Mouse (Mus musculus): ENCODE measurements around the gene Mlph. TPM values are rescaled to one million over a fixed set of nuclear protein-coding genes. Genes with fewer than 3 reads are reported as not detected.

Gene Mlph
- 1.3 TPM in 1 of 2 replicates, not detected in the other for total RNA-seq (2017)

DNA sequence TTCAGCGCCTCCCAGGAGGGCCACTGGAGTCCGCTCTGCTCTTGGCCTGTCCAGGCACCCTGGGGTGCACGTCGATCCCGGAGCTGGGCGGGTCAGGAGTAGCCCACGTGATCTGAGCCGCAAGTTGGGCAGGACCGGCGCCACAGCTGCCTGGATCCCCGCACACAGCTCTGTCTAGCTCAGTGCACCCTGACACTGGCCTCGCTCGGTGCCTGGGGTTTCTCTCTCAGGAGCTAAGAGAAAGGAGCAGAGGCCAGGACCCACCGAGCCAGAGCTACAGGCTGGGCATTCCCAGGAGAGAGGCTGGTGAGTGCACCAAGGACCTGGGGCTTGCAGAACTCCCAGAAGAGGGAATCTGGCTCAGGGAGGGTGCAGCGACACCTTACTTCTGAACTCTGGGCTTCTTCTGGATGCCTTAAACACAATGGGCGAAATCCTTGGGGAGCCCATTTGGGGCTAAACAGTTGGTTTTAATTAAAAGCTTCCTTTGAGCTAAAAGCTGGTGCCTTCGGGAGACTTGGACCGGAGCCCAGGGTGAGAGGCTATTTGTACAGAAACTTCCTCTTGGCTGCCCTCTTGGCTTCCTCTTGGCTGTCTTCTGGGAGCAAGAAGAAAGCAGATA is at the start of gene Mlph:
Gene Mlph (plus strand): TSS at position 138 of the 622 bp plus-strand sequence.
- peak; percentile 69 for ATAC-seq (replicated peaks; ENCODE audit: low read depth, poor library complexity, severe bottlenecking)

DNA sequence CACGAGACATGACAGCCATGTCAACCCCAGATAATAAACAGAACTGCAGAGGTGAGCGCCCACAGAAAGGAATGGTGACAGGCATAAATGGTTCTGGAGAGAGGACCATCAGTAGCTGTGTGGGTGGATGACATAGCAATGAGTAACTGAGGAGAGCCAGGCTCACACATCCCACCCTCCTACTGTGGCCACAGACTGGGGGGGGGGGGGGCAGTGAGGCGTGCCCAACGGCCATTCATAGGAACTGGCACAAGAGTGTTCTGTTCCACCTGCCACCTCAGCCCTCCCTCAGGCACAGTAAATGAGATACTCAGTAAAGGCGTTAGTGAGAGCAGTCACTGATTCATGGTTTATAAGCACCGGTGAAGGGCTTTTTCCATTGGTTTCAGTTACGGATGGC is 48.2 kb upstream of the Mlph start:
- ATAC-seq (replicated peaks; ENCODE audit: low read depth, poor library complexity, severe bottlenecking) = no peak

DNA sequence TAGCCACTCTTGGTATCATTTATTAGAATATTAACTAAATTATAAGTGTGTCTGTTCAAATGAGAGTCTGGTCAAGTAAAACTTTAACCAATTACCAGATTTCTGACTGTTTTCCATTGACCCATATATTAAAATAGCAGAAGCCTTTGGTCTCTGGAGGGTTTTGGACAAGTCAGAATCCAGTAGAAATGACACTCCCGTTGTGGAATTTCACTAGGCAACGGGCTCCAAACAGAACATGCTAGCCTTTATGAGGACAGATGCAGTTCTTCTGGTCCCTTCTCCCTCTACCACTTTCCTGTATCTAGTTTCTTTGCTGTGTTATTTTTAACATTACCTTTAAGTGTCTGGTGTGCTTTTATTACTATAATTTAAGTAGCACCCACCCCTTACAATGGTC is 44.3 kb upstream of the Mlph start:
- no peak for ATAC-seq (replicated peaks; ENCODE audit: low read depth, poor library complexity, severe bottlenecking)

DNA sequence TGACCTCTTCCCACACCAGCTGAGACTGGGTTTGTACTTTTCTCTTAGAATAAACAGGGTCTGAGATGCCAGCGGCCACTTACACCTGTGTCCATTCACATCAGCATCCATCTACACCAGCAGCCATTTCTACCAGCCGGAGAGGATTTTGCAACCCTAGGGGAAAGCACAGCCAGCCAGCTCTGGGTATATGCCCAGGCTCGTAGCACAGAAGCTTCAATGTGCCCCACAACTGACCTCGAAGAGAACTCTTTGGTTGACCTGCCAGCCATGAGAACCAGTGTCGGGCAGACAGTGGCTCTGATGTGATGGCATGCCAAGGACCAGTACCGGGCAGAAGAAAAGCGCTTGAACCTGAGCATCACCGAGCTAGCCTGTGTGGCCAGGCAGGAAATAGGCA is 39.5 kb upstream of the Mlph start:
- no peak for ATAC-seq (replicated peaks; ENCODE audit: low read depth, poor library complexity, severe bottlenecking)

DNA sequence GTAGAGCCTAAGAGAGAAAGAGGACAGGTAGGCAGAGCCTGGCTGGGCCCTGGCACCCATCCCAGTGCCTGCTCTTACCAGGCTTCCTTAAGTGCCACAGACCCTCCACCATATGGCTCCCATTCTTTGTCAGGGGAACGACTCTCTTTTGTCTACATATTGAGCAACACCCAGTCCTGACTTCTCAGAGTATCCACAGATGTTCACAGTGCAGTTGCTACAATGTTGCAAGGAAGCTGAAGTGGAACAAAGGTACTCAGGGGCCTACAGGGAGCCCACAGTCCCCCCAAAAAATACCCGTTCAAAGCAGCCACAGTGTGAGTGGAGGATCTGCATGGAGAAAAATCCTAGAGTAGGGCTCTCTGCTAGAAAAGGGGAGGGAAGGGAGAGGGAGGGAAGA is 38.9 kb upstream of the Mlph start:
- ATAC-seq (replicated peaks; ENCODE audit: low read depth, poor library complexity, severe bottlenecking) = no peak

DNA sequence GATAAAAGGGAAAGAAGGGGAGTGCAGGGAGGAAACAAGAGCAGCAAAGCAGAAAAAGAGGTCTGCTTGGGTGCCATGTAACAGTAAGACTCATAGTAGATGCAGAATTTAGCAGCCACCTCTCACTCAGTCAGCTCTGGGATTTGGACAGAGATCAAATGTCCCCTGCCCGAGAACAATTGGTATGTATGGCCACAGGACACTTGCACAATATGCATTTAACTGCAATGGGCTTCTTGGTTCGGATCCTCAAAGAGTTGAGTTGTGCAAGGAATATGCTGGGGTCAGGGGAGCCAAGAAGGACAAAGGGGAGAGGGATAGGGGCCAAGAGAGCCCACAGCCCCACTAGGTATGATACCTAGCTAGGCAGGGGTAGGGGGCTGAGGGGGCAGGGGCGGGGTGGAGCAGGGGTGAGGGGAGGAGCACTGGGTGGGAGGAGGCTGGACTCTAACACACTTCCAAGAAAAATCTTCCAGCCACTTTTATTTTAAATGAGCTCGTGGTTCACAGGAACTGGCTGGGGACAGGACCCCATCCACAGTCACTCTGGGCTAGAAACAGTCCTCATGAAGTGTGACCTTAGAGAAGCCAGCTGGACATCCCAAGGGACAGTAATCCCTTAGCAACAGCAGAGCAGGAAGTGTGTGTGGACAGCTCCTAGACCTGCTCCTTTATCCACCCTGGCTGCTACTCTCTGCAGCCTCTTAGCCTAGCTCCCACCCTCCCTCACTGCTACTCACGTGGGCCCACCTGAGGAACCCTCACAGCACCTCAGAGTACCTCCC is 38.2 kb upstream of the Mlph start:
- ATAC-seq (replicated peaks; ENCODE audit: low read depth, poor library complexity, severe bottlenecking) = no peak

DNA sequence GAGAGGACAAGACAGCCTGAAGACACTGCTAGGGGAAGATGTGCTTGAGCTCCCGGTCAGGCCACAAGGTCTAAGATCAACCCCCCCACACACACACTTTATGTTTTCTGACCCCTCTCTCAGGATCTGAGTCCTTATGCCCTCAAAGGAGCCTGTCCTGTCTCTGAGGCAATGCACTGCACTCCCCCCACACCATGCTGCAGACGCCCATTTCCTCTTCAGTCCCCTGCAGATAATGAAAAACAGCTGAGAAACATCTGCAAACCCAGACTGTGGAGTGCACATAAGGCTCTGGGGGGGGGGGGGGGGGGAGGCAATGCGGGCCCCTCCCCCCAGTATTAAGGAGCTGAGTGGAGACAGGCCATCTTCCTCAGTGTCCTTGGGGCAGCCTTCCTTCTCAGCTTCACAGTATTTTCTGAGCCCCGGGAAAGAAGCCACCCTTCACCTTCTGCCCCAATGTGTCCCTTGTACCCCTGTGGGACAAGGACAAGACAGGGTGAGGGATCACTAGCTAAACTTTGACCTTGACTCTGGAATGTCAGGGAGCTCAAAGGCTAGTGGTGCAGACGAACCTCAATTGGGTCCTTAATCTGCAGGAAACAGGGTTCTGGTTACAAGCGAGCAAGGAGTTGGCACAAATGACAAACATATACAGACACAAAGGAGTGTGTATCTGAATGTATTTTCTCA is 29.0 kb upstream of the Mlph start:
- no peak for ATAC-seq (replicated peaks; ENCODE audit: low read depth, poor library complexity, severe bottlenecking)

DNA sequence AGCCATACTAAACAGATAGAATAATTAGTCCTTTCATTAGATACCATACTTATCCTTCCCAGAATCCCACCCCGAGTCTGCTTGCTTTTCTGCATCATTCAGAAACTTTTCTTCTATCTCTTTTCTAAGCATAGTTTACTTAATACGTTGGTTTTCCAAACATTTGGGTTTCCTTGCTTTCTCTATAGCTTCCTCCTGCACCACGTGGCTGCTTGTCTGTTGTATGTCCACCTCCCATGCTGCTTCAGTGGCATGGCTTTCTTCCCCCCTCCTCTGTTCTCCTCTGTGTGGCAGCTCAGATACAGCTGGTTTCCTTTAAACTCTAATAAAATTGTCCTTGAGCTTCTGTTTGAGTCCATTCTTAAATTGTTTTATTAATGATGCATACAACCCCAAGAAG is 20.4 kb upstream of the Mlph start:
- ATAC-seq (replicated peaks; ENCODE audit: low read depth, poor library complexity, severe bottlenecking) = no peak

DNA sequence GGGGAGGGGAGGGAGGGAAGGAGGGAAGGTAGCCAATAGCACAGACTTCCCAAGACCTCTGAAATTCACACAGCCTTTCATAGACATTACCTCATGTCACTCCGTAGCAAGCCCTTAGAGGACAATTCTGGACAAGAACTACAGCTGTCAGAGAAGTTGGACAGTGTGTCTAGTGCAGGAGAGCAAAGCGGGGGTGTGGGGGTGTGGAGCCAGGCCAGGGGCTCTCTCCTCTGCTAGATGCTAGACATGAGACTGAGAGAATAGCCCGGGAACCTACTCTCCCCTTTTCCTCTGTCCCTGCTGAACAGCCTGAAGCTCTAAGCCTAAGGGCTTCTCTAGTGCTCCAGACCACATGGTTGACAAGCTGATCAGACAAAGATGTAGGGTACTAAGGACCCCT is 19.9 kb upstream of the Mlph start:
- no peak for ATAC-seq (replicated peaks; ENCODE audit: low read depth, poor library complexity, severe bottlenecking)

DNA sequence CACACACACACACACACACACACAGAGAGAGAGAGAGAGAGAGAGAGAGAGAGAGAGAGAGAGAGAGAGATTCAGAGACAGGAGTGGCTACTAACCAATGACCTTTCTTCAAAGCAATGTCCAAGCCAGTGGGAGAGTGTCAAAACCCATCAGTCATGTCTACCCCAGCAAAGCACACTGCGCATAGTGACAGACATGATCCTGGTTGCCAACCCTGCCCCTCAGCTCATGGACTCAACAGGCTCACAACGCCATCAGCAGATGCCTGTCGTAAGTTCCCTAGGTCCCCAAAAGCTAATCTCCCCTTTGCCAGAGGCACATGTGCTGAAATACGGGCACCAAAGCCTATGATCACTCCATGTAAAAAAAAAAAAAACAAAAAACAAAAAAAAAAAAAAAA is 18.6 kb upstream of the Mlph start:
- ATAC-seq (replicated peaks; ENCODE audit: low read depth, poor library complexity, severe bottlenecking) = no peak

DNA sequence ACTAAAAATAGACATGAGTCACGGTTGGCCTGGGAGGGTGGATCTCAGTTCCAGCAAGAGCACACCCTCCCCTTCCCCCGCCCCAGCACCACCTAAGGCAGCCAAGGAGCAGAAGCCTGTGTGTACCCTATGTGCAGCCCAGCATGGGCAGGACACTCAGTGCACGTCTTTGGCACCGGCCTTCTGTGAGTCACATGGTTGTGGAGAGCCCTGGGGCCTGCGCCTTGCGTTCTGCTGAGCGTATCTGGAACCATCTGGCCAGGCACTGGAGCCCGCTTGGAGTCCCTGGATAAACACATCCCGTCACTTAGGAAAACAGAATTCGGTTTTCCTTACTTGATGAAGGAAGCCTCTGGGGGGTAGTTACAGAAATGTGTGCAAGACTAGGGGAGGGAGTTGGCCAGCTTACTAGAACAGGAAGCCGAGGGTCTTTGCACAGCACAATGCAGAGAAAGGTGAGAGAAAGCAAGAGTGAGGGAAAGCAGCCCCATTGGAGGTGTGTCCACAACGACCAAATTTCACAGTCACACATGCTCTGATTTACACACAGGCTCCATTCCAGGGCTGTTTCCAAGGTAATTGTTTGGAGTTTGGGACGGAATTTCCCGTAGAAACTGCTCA is 18.0 kb upstream of the Mlph start:
- ATAC-seq (replicated peaks; ENCODE audit: low read depth, poor library complexity, severe bottlenecking) = no peak

DNA sequence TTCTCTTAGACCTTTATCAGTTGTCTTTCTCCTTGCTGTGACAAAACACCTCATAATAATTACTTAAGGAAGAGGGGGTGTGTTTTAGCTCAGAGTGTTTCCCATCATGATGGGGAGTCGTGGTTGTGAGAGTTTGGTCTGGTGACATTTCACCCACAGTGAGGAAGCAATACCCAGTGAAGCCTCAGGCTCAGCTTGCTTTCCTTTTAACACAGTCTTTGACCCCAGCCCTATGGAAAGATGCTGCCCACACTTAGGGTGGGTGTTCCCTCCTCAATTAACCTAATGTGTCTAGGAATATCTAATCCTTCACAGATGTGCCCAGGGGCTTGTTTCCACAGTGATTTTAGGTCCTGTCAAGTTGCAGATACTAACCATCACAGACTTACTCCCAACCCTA is 16.9 kb upstream of the Mlph start:
- ATAC-seq (replicated peaks; ENCODE audit: low read depth, poor library complexity, severe bottlenecking) = no peak

DNA sequence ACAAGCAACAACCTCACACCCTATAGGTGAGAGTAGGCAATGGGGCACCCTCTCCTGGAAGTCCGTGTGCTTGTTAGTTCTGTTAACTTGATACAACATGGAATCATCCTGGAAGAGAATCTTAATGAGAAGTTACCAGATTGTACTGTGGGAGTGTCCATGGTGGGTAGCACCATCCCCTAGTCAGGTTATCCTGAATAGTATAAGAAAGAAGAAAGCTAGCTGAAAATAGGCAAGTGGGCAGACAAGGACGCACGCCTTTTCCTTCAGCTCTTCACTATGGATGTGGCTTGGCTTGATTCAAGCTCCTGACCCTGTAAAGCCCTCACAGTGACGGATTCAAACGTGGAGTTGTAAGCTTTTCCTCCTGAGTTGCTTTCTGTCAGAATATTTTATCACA is 15.1 kb upstream of the Mlph start:
- no peak for ATAC-seq (replicated peaks; ENCODE audit: low read depth, poor library complexity, severe bottlenecking)

DNA sequence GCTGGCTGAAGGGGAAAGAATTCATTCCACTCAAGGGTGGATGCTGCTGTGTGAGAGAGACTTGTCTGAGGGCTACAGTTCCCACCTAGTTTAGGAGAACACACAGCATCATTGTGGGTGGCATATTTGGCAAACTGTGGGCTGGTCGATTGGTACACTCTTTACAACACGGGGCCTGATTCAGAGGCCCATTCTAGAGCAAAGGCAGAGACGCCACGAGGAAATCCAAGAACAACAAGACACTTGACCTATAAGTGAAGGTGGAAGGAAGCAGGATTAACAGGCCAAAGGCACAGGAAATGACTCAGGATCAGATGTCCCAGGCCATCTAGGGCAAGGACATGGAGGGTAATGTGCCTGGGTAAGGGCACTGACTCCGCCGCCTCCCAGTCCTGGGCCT is 14.5 kb upstream of the Mlph start:
- no peak for ATAC-seq (replicated peaks; ENCODE audit: low read depth, poor library complexity, severe bottlenecking)

DNA sequence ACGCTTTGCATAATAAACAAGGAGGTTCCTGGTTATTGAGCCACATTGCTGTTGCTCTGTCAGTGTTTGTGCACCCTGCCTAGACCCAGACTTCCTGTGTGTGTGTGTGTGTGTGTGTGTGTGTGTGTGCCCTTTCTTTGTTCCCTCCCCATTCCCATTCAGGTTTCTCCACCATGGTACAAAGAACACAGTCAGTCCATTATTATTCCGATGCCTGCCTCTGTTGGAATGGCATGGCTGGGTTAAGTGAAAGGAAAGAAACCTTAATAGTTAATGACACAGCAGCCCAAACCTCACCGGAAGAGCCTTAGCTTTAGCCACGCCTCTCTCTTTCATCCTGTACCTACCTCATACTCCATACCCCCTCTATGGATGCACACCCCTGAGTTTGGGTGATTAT is 13.6 kb upstream of the Mlph start:
- ATAC-seq (replicated peaks; ENCODE audit: low read depth, poor library complexity, severe bottlenecking) = no peak

DNA sequence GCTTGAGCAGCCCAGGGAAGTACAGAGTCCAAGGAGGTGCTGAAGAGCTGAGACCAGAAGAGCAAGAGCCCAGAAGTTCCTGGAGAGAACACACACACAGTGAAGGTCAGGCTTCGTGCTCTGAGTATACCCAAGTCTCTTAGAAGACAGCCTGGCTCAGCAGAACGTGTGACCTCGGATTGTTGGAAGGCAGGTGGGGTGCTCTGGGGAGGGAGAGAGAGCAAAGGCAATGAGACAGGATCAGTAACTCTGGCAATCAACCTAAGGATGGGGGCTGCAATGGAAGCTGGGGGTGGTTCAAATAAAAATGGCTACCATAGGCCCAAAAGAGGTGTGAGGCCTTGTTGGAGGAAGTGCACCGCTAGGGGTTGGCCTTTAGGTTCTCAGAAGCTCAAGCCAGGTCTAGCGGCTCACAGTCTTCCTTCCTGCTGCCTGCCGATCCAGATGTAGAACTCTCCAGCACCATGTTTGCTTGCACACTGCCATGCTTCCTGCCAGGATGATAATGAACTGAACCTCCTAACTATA is 13.1 kb upstream of the Mlph start:
- ATAC-seq (replicated peaks; ENCODE audit: low read depth, poor library complexity, severe bottlenecking) = no peak

DNA sequence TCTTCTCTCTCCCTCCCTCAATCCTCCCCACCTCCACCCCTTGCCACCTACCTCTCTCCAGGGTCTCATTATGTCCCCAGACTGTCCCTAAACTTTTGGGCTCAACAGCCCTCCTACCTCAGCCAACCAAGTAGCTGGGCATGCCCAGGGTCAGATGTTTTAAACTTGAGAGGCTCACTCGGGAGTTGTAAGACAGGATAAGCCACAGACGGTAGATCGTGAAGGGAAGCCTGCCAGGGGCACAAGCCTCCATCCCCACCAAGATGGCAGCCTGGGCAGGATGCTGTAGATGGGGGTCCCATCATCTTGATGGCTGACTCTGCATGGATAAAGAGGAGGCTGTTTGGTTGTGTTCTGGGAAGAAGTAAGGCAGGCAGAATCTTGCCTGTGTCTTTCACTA is 12.1 kb upstream of the Mlph start:
- no peak for ATAC-seq (replicated peaks; ENCODE audit: low read depth, poor library complexity, severe bottlenecking)

DNA sequence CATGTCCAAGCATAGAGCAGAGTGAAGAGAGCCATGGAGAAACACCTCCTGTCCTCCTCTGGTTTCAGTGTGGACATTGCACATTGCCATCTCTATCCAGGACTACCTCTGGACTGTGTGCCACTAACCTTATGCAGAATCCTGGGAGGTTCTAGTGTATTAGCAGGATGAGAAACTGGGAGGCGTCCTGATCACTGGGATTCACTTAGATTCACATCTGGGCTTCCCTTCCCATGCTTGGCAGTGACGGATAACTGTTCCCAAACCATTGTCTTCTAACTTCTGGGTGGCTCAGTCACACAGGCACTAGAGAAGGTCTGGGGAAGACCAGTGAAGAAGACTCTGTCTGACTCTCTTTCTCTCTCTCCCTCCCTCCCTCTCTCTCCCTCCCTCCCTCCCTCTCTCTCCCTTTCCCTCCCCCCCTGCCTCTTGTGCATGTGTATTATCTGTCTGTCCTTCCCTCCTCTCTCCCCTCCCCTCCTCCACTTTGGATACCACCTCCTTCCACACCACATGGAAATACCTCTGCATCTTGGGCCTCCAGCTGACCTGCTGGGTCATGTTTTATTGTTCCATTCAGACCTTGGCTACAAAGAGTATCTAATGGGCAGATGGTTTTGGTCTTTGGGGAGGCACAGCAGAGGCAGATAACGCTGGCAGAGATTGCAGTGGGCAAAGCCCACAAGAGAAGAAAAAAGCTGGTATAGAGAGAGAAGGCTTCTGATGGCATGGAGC is 11.5 kb upstream of the Mlph start:
- no peak for ATAC-seq (replicated peaks; ENCODE audit: low read depth, poor library complexity, severe bottlenecking)

DNA sequence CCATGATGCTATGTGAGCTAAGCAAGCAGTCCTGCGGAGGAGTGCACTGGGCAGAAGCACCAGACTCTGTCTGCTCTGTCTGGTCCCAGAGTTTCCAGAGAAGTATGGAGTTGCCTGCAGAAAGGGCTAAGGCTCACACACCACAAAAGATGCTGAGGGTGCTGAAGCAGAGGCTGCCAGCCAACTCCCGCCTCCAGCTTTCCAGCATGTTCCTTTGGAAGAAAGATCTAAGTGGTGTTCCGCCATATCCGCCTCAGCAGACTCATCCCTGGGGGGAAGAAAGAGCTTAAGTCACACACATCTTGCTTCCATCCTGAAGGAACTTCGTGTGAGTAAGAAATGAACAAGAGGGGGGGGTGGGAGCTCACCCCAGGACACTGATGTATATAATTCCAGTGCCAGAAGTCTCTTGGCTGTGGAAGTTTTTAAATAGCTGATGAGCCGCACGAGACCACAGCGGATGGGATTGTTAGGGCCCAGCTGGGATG is 10.9 kb upstream of the Mlph start:
- ATAC-seq (replicated peaks; ENCODE audit: low read depth, poor library complexity, severe bottlenecking) = no peak

All from common myeloid progenitor, adult 5-6 weeks (primary cell).